Mouse (Mus musculus): ENCODE data around the gene Slc16a5.
"Not testable (repeated sequence)": the region's sequence is repeated elsewhere in the genome, so short reads cannot be mapped to it uniquely, and the experiment has no call there.

Gene Slc16a5

GRCm38 (mm10) chr11:115478296-115478938 is 16.1 kb downstream of the Slc16a5 start:
- in situ Hi-C loops (cut with MboI) = no loop called here

- in situ Hi-C loops (cut with MboI) = loop anchor here (10.0 kb wide), 2 partner anchors 233 to 333 kb away; partner anchors contain the start of genes Caskin2 and Tsen54
Measured at GRCm38 (mm10) chr11:115481553-115482259, 19.4 kb downstream of the Slc16a5 start.

GRCm38 (mm10) chr11:115483278-115483677 is 21.0 kb downstream of the Slc16a5 start:
- in situ Hi-C loops (cut with MboI) = loop anchor here (10.0 kb wide), 2 partner anchors 232 to 332 kb away; partner anchors contain the start of genes Caskin2 and Tsen54

- in situ Hi-C loops (cut with MboI) = loop anchor here (10.0 kb wide), 2 partner anchors 231 to 331 kb away; partner anchors contain the start of genes Caskin2 and Tsen54
Measured at GRCm38 (mm10) chr11:115483726-115484125, 21.5 kb downstream of the Slc16a5 start.

- in situ Hi-C loops (cut with MboI) = loop anchor here (10.0 kb wide), 2 partner anchors 230 to 330 kb away; partner anchors contain the start of genes Caskin2 and Tsen54
Measured at GRCm38 (mm10) chr11:115485155-115485554, 22.9 kb downstream of the Slc16a5 start.

- in situ Hi-C loops (cut with MboI) = loop anchor here (10.0 kb wide), 2 partner anchors 226 to 326 kb away; partner anchors contain the start of genes Caskin2 and Tsen54
Measured at GRCm38 (mm10) chr11:115488551-115489104, 26.4 kb downstream of the Slc16a5 start.

GRCm38 (mm10) chr11:115490441-115491355 is 28.4 kb downstream of the Slc16a5 start:
- in situ Hi-C loops (cut with MboI) = no loop called here

GRCm38 (mm10) chr11:115491356-115492083 is 29.2 kb downstream of the Slc16a5 start, which contains the start of gene Nt5c:
Gene Nt5c (minus strand): TSS chr11:115491862.
- in situ Hi-C loops (cut with MboI) = no loop called here

- in situ Hi-C loops (cut with MboI) = no loop called here
Measured at GRCm38 (mm10) chr11:115492387-115492786, 30.1 kb downstream of the Slc16a5 start.

- in situ Hi-C loops (cut with MboI) = not testable (repeated sequence)
Measured at GRCm38 (mm10) chr11:115496559-115496958, 34.3 kb downstream of the Slc16a5 start.

GRCm38 (mm10) chr11:115502636-115503035 is 40.4 kb downstream of the Slc16a5 start:
- in situ Hi-C loops (cut with MboI) = no loop called here

GRCm38 (mm10) chr11:115506586-115506985 is 44.3 kb downstream of the Slc16a5 start:
- in situ Hi-C loops (cut with MboI) = no loop called here

GRCm38 (mm10) chr11:115508061-115508460 is 45.8 kb downstream of the Slc16a5 start:
- in situ Hi-C loops (cut with MboI) = no loop called here

GRCm38 (mm10) chr11:115509773-115510506 is 47.7 kb downstream of the Slc16a5 start:
- in situ Hi-C loops (cut with MboI) = no loop called here

GRCm38 (mm10) chr11:115510507-115510888 is 48.2 kb downstream of the Slc16a5 start:
- in situ Hi-C loops (cut with MboI) = no loop called here

- in situ Hi-C loops (cut with MboI) = no loop called here
Measured at GRCm38 (mm10) chr11:115511121-115511520, 48.8 kb downstream of the Slc16a5 start.

GRCm38 (mm10) chr11:115512004-115512403 is 49.7 kb downstream of the Slc16a5 start:
- in situ Hi-C loops (cut with MboI) = no loop called here

- in situ Hi-C loops (cut with MboI) = no loop called here
Measured at GRCm38 (mm10) chr11:115512407-115513183, 50.3 kb downstream of the Slc16a5 start.
